Mouse (Mus musculus) limb, embryonic 15.5 days (tissue): ENCODE measurements at regions not wholly inside any gene's neighbourhood (a gene's known extent, or its start where the extent isn't known, plus 50 kb on each side); places are given as distances from the start of the nearest gene placed in this dataset.

Source experiments
- ATAC-seq: fragments of 200-750 bp; cut with Nextera tagmentation; 2 replicates; pipeline ENCODE4 v1.8.0; 2017; ENCODE audit warnings: low read depth, moderate TSS enrichment; ENCODE audit not compliant: insufficient number of reproducible peaks, low FRiP score, low TSS enrichment
- H3K27ac ChIP-seq: fragments of 300-500 bp; sonication (generic); 2 replicates; pipeline ENCODE4 v1.5.1; 2015; ENCODE audit warnings: moderate library complexity, mild to moderate bottlenecking, inconsistent platforms
- H3K27me3 ChIP-seq: fragments of 300-500 bp; sonication (generic); 2 replicates; pipeline ENCODE4 v1.6.1; 2015; ENCODE audit warnings: inconsistent platforms
- H3K36me3 ChIP-seq: fragments of 300-500 bp; sonication (generic); 2 replicates; pipeline ENCODE4 v1.6.1; 2015; ENCODE audit warnings: inconsistent platforms
- H3K4me1 ChIP-seq: fragments of 300-500 bp; sonication (generic); 2 replicates; pipeline ENCODE4 v1.6.1; 2015; ENCODE audit warnings: inconsistent platforms
- H3K4me2 ChIP-seq: fragments of 300-500 bp; sonication (generic); 2 replicates; pipeline ENCODE4 v1.6.1; 2015; ENCODE audit warnings: mild to moderate bottlenecking, inconsistent platforms
- H3K4me3 ChIP-seq: fragments of 300-500 bp; sonication (generic); 2 replicates; pipeline ENCODE4 v1.5.1; 2015; ENCODE audit warnings: mild to moderate bottlenecking, inconsistent platforms
- H3K9ac ChIP-seq: fragments of 300-500 bp; sonication (generic); 2 replicates; pipeline ENCODE4 v1.6.1; 2015; ENCODE audit warnings: inconsistent platforms
- H3K9me3 ChIP-seq: fragments of 300-500 bp; sonication (generic); 2 replicates; pipeline ENCODE4 v1.6.1; 2016; ENCODE audit warnings: inconsistent platforms
- WGBS: fragments of 180-500 bp; shearing (Covaris S2); methylation state at CpG from one replicate; pipeline ENCODE4 v1.1.7; 2015; 5-methylcytosine and 5-hydroxymethylcytosine counted together

DNA sequence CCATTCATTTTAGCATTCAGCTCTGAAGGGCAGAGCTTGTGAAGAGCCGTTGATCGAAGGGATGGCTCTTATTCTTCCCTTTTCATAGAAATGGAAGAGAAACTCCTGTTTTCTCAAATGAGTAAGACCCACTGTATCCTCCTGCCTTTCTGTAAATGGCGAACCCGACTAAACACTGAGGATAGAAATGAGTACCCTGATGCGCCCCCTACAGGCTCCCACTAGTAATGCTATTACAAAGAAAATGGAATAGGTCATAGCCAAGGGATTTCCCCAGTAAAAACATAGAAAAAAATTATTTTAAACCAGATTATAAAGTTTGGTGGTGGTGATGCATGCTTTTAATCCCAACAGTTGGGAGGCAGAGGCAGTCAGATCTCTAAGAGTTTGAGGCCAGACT is 162.1 kb downstream of the Etnk1 start:
- ATAC-seq: no peak
- no peak overlapping the region for H3K4me2 ChIP-seq
- H3K27ac ChIP-seq: no peak overlapping the region
- 0 out of 2 replicates have a peak, but pooled peaks cover 2% of the 10 kb centered on the region for H3K4me1 ChIP-seq
- H3K9me3 ChIP-seq: no peaks in the 10 kb centered on the region
- no peak overlapping the region for H3K9ac ChIP-seq
- H3K4me3 ChIP-seq: no peak overlapping the region
- H3K36me3 ChIP-seq: no peaks in the 10 kb centered on the region
- WGBS: 76% methylated on average over 5 of the region's 5 CpGs
- no peaks in the 10 kb centered on the region for H3K27me3 ChIP-seq

DNA sequence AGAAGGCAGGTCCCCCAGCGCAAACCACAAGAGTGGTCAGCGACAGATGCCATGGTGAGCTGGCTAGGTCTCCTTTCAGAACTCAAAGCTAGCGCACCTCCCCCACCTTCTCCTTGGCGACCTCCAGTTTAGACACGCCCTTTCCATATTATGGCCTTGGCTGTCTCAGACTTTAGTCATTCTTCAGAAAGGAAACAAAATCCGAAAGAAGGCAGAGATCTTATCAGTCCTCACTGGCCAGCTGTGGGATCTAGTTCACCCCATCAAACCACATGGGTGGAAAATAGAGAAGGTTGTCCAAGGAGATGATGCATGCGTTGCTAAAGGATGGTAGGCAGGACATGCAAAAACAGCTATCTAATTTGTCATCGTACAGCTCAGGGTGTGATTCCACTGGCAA is 166.5 kb downstream of the Etnk1 start:
- Histone ChIP-seq H3K4me2 (no peak overlapping the region), H3K9ac (no peak overlapping the region), H3K27ac (no peak overlapping the region), H3K9me3 (no peaks in the 10 kb centered on the region), H3K27me3 (no peaks in the 10 kb centered on the region), H3K4me3 (no peak overlapping the region), H3K36me3 (no peaks in the 10 kb centered on the region), H3K4me1 (no peaks in the 10 kb centered on the region)
- 83% methylated on average over 8 of the region's 8 CpGs for WGBS
- ATAC-seq: no peak

DNA sequence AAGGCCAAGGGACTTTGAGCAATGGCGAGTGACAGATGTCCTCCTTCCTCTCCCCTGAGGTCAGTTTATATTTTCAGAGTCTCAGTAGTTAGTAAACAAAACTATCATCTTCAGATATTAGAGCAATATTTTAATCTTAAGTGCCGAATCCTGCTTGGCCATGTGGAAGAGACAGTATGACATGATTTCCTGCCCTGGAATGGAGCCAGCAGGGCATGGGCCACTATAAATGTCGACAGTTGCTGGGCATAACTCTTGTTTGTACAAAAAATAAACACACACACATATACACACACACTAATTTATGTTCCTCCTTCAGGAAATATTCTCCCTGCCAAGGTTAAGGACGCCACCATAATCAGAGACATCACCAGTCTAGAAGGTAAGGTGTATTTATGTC is 169.6 kb downstream of the Etnk1 start:
- Histone ChIP-seq H3K4me1 (no peaks in the 10 kb centered on the region), H3K4me2 (no peak overlapping the region), H3K36me3 (no peaks in the 10 kb centered on the region), H3K4me3 (no peak overlapping the region), H3K9ac (no peak overlapping the region), H3K27ac (no peak overlapping the region), H3K27me3 (no peaks in the 10 kb centered on the region), H3K9me3 (no peaks in the 10 kb centered on the region)
- 74% methylated on average over 4 of the region's 4 CpGs for WGBS
- no peak for ATAC-seq

DNA sequence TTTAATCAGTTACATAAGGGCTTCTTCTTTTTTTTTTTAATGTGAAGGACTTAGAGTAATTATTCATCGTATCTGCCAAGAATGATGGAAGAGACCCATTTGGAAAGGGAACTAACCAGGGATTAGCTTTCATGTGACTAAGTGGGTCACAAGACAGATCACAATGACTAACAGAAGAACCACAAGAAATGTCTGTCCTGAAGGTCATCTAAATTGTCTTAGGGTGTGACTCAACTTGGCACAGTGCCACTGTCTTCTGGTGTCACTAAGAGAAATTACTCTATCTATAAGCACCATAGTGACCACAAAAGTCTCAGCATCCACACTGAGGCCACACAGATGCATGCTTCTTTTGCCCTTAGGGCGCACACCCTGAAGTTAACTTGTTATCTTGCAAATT is 182.0 kb downstream of the Etnk1 start:
- 93% methylated on average over 2 of the region's 2 CpGs for WGBS
- H3K4me2 ChIP-seq: no peak overlapping the region
- no peaks in the 10 kb centered on the region for H3K27me3 ChIP-seq
- H3K4me3 ChIP-seq: no peak overlapping the region
- no peak overlapping the region for H3K9ac ChIP-seq
- H3K36me3 ChIP-seq: no peaks in the 10 kb centered on the region
- no peak overlapping the region for H3K27ac ChIP-seq
- no peaks in the 10 kb centered on the region for H3K4me1 ChIP-seq
- no peak for ATAC-seq
- no peaks in the 10 kb centered on the region for H3K9me3 ChIP-seq

DNA sequence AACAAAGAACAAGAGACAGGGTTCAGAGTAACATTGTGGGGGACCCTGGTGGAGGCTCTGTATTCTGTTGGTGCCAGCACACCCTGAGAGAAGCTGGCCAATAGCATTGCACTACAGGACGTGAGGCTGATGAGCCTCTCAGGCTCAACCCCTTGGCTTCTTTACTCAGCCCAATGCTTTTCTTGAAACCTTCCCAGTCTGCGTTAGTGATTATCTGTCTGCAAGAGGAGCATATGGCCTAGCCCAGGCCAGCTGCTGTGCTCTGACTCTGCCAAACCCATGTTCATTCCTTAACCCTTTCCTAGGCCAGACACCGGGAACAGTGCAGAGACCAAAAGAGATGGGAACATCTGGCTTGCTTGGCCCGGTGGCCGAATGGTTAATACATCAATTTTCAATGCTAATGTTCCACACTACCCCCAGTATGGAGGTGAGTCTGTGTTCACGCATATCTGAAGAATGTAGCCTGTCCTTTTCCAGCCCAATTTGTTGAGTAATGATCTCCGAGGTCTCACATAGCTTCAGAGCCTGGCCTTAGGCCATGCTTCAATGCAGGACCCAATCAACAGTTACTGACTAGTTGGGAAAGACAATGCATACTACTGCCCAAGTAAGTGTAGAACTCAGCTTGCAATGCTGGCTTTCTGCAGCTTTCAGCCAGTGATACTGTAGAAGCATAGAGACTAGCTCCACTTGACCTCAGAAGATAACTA is 192.5 kb downstream of the Etnk1 start:
- Histone ChIP-seq H3K36me3 (no peaks in the 10 kb centered on the region), H3K27ac (no peak overlapping the region), H3K4me3 (no peak overlapping the region), H3K4me1 (no peaks in the 10 kb centered on the region), H3K9ac (no peak overlapping the region), H3K9me3 (no peaks in the 10 kb centered on the region), H3K27me3 (no peaks in the 10 kb centered on the region), H3K4me2 (no peak overlapping the region)
- WGBS: 56% methylated on average over 7 of the region's 7 CpGs
- ATAC-seq: no peak

DNA sequence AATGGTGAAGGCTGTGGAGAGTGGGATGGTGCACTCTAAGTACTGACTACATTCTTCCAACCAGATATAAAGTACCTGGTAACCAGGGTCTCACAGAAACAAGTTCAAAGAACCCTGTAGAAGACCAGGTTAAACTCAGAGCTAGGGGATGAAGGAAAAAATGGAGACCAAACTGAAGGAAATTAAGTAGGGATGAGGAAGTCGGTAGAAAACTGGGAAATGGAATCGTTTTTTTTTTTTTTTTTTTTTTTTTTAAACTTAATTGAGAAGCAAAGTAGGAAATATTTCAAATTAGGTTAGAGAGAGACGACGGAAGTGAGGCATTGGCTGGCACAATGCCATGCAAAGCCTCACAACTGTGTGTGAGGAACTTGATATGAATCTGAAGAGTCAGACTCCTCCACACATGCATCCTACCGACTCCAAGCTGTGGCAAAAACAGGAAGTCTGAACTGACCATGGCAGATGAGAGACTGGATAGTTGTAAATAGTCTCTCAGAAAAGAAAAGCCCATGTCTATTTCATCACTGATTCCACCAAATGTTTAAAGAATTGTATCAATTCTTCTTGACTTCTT is 194.2 kb downstream of the Etnk1 start:
- Histone ChIP-seq H3K4me1 (no peaks in the 10 kb centered on the region), H3K4me3 (no peak overlapping the region), H3K9me3 (no peaks in the 10 kb centered on the region), H3K36me3 (no peaks in the 10 kb centered on the region), H3K4me2 (no peak overlapping the region), H3K27me3 (no peaks in the 10 kb centered on the region), H3K9ac (no peak overlapping the region), H3K27ac (no peak overlapping the region)
- ATAC-seq: no peak
- WGBS: 57% methylated on average over 5 of the region's 5 CpGs

DNA sequence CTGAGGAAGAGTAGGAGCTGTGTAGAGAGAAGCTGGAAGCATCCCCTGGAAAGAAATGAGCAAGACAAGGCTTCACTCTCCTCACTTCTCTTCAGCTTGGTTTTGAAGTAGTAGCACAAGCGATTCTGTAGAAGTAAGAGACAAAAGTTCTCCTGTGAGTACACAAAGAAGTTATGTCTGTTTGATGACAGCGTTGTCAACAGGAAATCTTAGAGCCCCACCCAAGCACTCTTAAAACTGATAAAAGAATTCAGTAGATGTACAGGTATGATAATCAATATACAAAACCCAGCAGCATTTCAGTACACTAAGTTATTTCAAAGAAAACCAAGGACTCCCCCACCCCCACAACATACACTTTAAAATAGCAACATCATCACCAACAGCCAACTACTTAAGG is 194.9 kb downstream of the Etnk1 start:
- no peak overlapping the region for H3K27ac ChIP-seq
- no peak overlapping the region for H3K4me3 ChIP-seq
- no peak overlapping the region for H3K9ac ChIP-seq
- H3K9me3 ChIP-seq: no peaks in the 10 kb centered on the region
- H3K4me2 ChIP-seq: no peak overlapping the region
- H3K27me3 ChIP-seq: no peaks in the 10 kb centered on the region
- ATAC-seq: no peak
- no peaks in the 10 kb centered on the region for H3K4me1 ChIP-seq
- H3K36me3 ChIP-seq: no peaks in the 10 kb centered on the region
- WGBS: 96% methylated on average over 2 of the region's 2 CpGs

DNA sequence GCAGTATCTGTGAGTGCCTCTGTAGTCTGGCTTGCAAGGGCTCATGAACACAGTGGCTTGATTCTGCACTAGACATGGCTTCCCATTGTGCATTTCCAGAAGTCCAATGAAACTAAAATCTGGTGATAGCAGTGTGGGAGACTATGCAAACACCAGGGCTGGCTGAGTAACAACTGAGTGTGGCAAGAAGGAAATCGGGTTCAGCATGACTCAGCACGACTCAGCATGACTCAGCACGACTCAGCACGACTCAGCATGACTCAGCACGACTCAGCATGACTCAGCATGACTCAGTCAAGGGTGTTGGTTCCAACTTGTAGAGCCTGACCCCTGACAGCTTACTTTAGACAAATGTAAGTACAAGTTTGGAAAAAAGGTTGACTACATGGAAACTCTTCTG is 198.8 kb downstream of the Etnk1 start:
- no peak for ATAC-seq
- Histone ChIP-seq H3K36me3 (no peaks in the 10 kb centered on the region), H3K9me3 (no peaks in the 10 kb centered on the region), H3K4me1 (no peaks in the 10 kb centered on the region), H3K27me3 (no peaks in the 10 kb centered on the region), H3K9ac (no peak overlapping the region), H3K4me2 (no peak overlapping the region), H3K27ac (no peak overlapping the region), H3K4me3 (no peak overlapping the region)
- 92% methylated on average over 5 of the region's 5 CpGs for WGBS

DNA sequence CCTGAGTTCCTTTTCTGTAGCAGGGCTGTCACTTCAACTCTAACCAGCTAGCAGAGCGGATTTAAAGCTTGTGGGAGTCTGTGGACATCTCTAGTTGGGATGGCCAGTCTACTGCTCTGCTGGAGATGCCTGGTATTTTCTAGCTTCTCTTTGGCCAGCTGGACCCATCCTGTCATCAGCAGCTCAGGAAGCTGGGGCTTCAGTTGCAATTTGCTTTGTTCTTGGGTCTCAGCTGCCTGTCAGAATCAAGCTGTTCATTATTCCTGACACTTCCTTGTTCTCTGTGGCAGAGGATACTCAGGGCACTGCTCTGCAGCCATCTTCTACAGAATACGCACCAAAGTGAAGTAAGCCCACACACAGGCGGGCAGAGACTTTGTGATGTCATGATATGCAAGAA is 200.8 kb downstream of the Etnk1 start:
- ATAC-seq: no peak
- H3K36me3 ChIP-seq: no peaks in the 10 kb centered on the region
- no peaks in the 10 kb centered on the region for H3K9me3 ChIP-seq
- no peak overlapping the region for H3K27ac ChIP-seq
- H3K9ac ChIP-seq: no peak overlapping the region
- H3K4me2 ChIP-seq: no peak overlapping the region
- no peaks in the 10 kb centered on the region for H3K27me3 ChIP-seq
- no peaks in the 10 kb centered on the region for H3K4me1 ChIP-seq
- 81% methylated on average over 3 of the region's 3 CpGs for WGBS
- H3K4me3 ChIP-seq: no peak overlapping the region

DNA sequence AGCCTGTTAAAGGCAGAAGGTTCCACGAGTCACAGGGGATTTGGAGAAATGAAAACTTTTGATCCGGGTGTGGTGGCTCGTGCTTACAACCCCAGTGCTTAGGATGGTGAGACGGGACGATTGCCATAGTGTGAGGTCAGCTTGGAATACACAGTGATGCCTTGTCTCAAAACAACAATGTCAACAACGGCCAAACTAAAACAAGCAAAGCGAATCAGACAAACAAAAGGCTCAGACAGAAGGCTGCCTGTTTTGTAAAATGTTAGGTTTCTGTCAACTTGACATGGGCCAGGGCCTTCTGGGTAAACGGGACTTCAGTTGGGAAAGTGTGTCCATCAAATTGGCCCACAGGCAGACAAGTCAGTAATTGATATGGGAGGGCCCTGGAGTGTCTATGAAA is 201.6 kb downstream of the Etnk1 start:
- no peak for ATAC-seq
- Histone ChIP-seq H3K4me1 (no peaks in the 10 kb centered on the region), H3K27ac (no peak overlapping the region), H3K36me3 (no peaks in the 10 kb centered on the region), H3K4me2 (no peak overlapping the region), H3K4me3 (no peak overlapping the region), H3K9me3 (no peaks in the 10 kb centered on the region), H3K27me3 (no peaks in the 10 kb centered on the region), H3K9ac (no peak overlapping the region)
- WGBS: 73% methylated on average over 8 of the region's 8 CpGs

DNA sequence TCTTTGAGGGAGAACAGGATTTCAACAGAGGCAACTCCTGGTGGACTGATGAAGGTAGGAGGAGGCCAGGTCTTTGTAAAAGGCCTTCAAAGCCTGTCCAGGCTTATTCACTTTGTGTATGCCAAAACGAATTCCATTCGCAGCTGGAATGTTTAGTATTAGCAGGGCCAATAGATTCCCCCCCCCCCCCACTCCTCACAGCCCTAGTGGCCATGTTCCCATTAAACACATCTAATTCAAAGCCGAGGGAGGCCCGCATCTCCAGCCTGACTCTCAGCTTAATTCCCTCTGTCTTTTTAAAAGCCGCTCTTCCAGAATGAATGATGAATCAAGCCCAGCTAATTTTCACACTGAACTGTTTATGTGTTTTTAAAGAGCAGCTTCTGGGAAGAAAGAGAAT is 205.5 kb downstream of the Etnk1 start:
- ATAC-seq: no peak
- no peak overlapping the region for H3K4me3 ChIP-seq
- H3K36me3 ChIP-seq: no peaks in the 10 kb centered on the region
- no peaks in the 10 kb centered on the region; the same call in 1 of the 2 replicates for H3K27me3 ChIP-seq
- no peaks in the 10 kb centered on the region for H3K4me1 ChIP-seq
- H3K4me2 ChIP-seq: no peak overlapping the region
- H3K9me3 ChIP-seq: no peaks in the 10 kb centered on the region
- H3K9ac ChIP-seq: no peak overlapping the region
- 45% methylated on average over 5 of the region's 5 CpGs for WGBS
- no peak overlapping the region for H3K27ac ChIP-seq

DNA sequence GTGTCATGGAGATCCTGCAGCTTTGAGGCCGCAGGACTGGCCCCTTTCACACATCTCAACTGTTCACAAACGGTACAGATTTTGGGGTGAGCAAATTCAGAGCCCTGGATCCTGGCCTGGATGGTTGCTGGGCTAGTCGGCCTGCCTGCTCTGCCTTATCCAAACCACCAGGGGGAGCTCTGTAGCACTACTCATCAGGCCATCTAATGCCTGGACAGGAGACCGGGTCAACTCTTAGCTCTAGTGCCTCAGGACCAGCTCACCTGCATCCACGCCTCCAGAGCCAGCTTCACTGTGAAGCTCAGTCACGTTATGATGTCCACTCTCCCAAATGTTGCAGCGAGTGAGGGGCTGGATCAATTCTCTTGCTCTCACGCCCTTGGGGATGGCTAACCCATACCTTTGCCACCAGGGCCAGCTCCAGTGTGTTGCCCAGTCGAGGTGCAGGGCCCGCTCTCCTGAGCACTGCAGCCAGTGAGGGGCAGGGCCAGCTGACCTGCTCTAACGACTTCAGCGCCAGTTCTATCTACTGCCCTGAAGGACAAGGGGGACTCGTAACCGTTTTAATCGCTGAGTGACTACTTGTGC is 206.8 kb downstream of the Etnk1 start:
- no peak overlapping the region for H3K27ac ChIP-seq
- 53% methylated on average over 15 of the region's 15 CpGs for whole genome bisulfite sequencing
- H3K9me3 ChIP-seq: no peaks in the 10 kb centered on the region
- H3K4me3 ChIP-seq: no peak overlapping the region
- no peaks in the 10 kb centered on the region for H3K36me3 ChIP-seq
- ATAC-seq: no peak
- no peaks in the 10 kb centered on the region for H3K4me1 ChIP-seq
- no peaks in the 10 kb centered on the region; the same call in 1 of the 2 replicates for H3K27me3 ChIP-seq
- no peak overlapping the region for H3K9ac ChIP-seq
- no peak overlapping the region for H3K4me2 ChIP-seq
